Mouse (Mus musculus) layer of hippocampus, postnatal 14 days (tissue): ENCODE data around the gene Olfr628. TPM values are rescaled to one million over a fixed set of nuclear protein-coding genes. Genes with fewer than 3 reads are reported as not detected.
"Not testable (repeated sequence)": the region's sequence is repeated elsewhere in the genome, so short reads cannot be mapped to it uniquely, and the experiment has no call there.

Experiments
- DNase-seq, 2 experiments: peaks; one replicate each; pipeline ENCODE4 v3.0.0; 2021 to 2022; ENCODE audit warnings: low spot score in 2 of 2, mixed read lengths in 1 of 2
- long read RNA-seq, 2 experiments: library from polyadenylated mRNA; stranded (forward); transcript quantifications; one replicate each; pipeline ENCODE4 v2.0.0; 2021
- total RNA-seq, 2 experiments: library from RNA; stranded (reverse); gene quantifications; 2 replicates each; pipeline ENCODE4 v1.2.3; 2021

Olfr628 gene
- total RNA-seq, result not detected
- long read RNA-seq, experiment 1, result 0 reads
- long read RNA-seq, experiment 2, result 0 reads

GRCm38 (mm10) chr7:103730074-103730473, at the start of gene Olfr628:
TSS of gene Olfr628 (plus strand) at chr7:103730374.
- no peak for DNase-seq

GRCm38 (mm10) chr7:103682420-103682819, 47.8 kb upstream of the Olfr628 start, which contains the start of gene Olfr625-ps1:
TSS of gene Olfr625-ps1 (plus strand) at chr7:103682720.
- DNase-seq, result no peak

- DNase-seq, result no peak
Observed at GRCm38 (mm10) chr7:103699469-103699868, 30.7 kb upstream of the Olfr628 start.

- DNase-seq, result no peak
Observed at GRCm38 (mm10) chr7:103712024-103712423, 18.1 kb upstream of the Olfr628 start.

- no peak for DNase-seq
Observed at GRCm38 (mm10) chr7:103714371-103714770, 15.8 kb upstream of the Olfr628 start, which contains the start of gene Olfr243. TSS of gene Olfr243 (plus strand) at chr7:103714671.

- peak; percentile 5 to 50 for DNase-seq
Observed at GRCm38 (mm10) chr7:103716398-103716797, 13.8 kb upstream of the Olfr628 start.

GRCm38 (mm10) chr7:103744843-103745242, 14.7 kb downstream of the Olfr628 start, which contains the start of gene Olfr629:
TSS of gene Olfr629 (minus strand) at chr7:103744943.
- no peak for DNase-seq

- no peak for DNase-seq
Observed at GRCm38 (mm10) chr7:103757233-103757632, 27.1 kb downstream of the Olfr628 start, which contains the start of gene Olfr630. TSS of gene Olfr630 (minus strand) at chr7:103757333.

GRCm38 (mm10) chr7:103762212-103762611, 32.0 kb downstream of the Olfr628 start:
- DNase-seq, result not testable (repeated sequence)

GRCm38 (mm10) chr7:103767687-103768086, 37.5 kb downstream of the Olfr628 start:
- DNase-seq, result not testable (repeated sequence)

GRCm38 (mm10) chr7:103771494-103771893, 41.3 kb downstream of the Olfr628 start, which contains the start of gene Olfr69:
TSS of gene Olfr69 (minus strand) at chr7:103771594.
- DNase-seq, result no peak

GRCm38 (mm10) chr7:103777652-103778051, 47.5 kb downstream of the Olfr628 start:
- not testable (repeated sequence) for DNase-seq

GRCm38 (mm10) chr7:103779598-103779997, 49.4 kb downstream of the Olfr628 start, which contains the start of gene Olfr68:
TSS of gene Olfr68 (minus strand) at chr7:103779698.
- no peak for DNase-seq

Other genes with a start within 250 kb of the Olfr628 start
- not detected for gene Olfr609, start 232.3 kb upstream of the Olfr628 start, total RNA-seq
- not detected for gene Olfr610, start 218.3 kb upstream of the Olfr628 start, total RNA-seq
- gene Olfr611, start 209.5 kb upstream of the Olfr628 start, total RNA-seq, result not detected
- gene Olfr612, start 187.7 kb upstream of the Olfr628 start, total RNA-seq, result not detected
- gene Olfr613, start 182.3 kb upstream of the Olfr628 start, total RNA-seq, result not detected
- gene Olfr615, start 174.3 kb upstream of the Olfr628 start, total RNA-seq, result not detected
- gene Olfr616, start 161.2 kb upstream of the Olfr628 start, total RNA-seq, result not detected
- gene Olfr617, start 157.3 kb upstream of the Olfr628 start, total RNA-seq, result not detected
- gene Olfr618, start 140.3 kb upstream of the Olfr628 start, total RNA-seq, result not detected
- not detected for gene Olfr619, start 129.8 kb upstream of the Olfr628 start, total RNA-seq
- not detected for gene Olfr620, start 117.8 kb upstream of the Olfr628 start, total RNA-seq
- not detected for gene Olfr622, start 87.7 kb upstream of the Olfr628 start, total RNA-seq
- not detected for gene Olfr623, start 66.7 kb upstream of the Olfr628 start, total RNA-seq
- under 1 TPM in 1 of 2 experiments, not detected in 1; 0.07 TPM for gene Olfr624, start 59.2 kb upstream of the Olfr628 start, total RNA-seq
- gene Olfr625-ps1, start 47.7 kb upstream of the Olfr628 start, total RNA-seq, result not detected
- gene Olfr243, start 15.7 kb upstream of the Olfr628 start, total RNA-seq, result not detected
- gene Olfr629, start 14.6 kb downstream of the Olfr628 start, total RNA-seq, result not detected
- gene Olfr630, start 27.0 kb downstream of the Olfr628 start, total RNA-seq, result not detected
- gene Olfr69, start 41.2 kb downstream of the Olfr628 start, total RNA-seq, result not detected
- gene Olfr68, start 49.3 kb downstream of the Olfr628 start, total RNA-seq, result not detected
- not detected for gene Olfr67, start 61.4 kb downstream of the Olfr628 start, total RNA-seq
- 10 to 100 TPM; 58.3 to 79.4 TPM for gene Hbb-bt, start 83.6 kb downstream of the Olfr628 start, total RNA-seq
- 100 to 1,000 TPM; 565 to 654 TPM for gene Hbb-bs, start 97.7 kb downstream of the Olfr628 start, total RNA-seq
- gene Hbb-bh2, start 110.1 kb downstream of the Olfr628 start, total RNA-seq, result not detected
- not detected for gene Hbb-bh1, start 112.8 kb downstream of the Olfr628 start, total RNA-seq
- gene Hbb-y, start 122.8 kb downstream of the Olfr628 start, total RNA-seq, result not detected
- gene Olfr66, start 155.9 kb downstream of the Olfr628 start, total RNA-seq, result not detected
- gene Olfr64, start 164.1 kb downstream of the Olfr628 start, total RNA-seq, result not detected
- not detected for gene Olfr65, start 173.1 kb downstream of the Olfr628 start, total RNA-seq
- not detected for gene Olfr631, start 198.5 kb downstream of the Olfr628 start, total RNA-seq
- not detected for gene Olfr632, start 204.0 kb downstream of the Olfr628 start, total RNA-seq
- gene Olfr633, start 214.1 kb downstream of the Olfr628 start, total RNA-seq, result not detected
- under 1 TPM; 0.07 to 0.09 TPM for gene Olfr635, start 240.8 kb downstream of the Olfr628 start, total RNA-seq